Mouse (Mus musculus) retina, embryonic 14.5 days (tissue): ENCODE measurements around the gene Cgrrf1.

ENCODE experiments used
- DNase-seq: peaks from one replicate; pipeline ENCODE4 v3.0.0-alpha.2; 2015; ENCODE audit warnings: low spot score

The Cgrrf1 gene

GRCm38 (mm10) chr14:46885891-46886301 is 54.0 kb downstream of the Cgrrf1 start:
- peak; percentile 12 for DNase-seq

GRCm38 (mm10) chr14:46889096-46889495 is 57.2 kb downstream of the Cgrrf1 start:
- no peak for DNase-seq

GRCm38 (mm10) chr14:46893961-46894360 is 62.0 kb downstream of the Cgrrf1 start:
- no peak for DNase-seq

GRCm38 (mm10) chr14:46897953-46898352 is 66.0 kb downstream of the Cgrrf1 start:
- DNase-seq: no peak

- DNase-seq: no peak
Measured at GRCm38 (mm10) chr14:46898626-46899025, 66.7 kb downstream of the Cgrrf1 start.

- no peak for DNase-seq
Measured at GRCm38 (mm10) chr14:46902498-46903087, 70.7 kb downstream of the Cgrrf1 start.
